Mouse (Mus musculus) ES-Bruce4 (cell line): Measurements from ENCODE around the gene Map3k20. TPM values are rescaled to one million over a fixed set of nuclear protein-coding genes. Genes with fewer than 3 reads are reported as not detected.

Experiments used
- H3K27ac ChIP-seq: 2 replicates; pipeline ENCODE4 v1.5.1; 2012; ENCODE audit warnings: low read length, inconsistent platforms; ENCODE audit not compliant: insufficient read depth
- H3K27me3 ChIP-seq: 2 replicates; pipeline ENCODE4 v1.6.1; 2012; ENCODE audit warnings: mild to moderate bottlenecking, low read length, inconsistent platforms; ENCODE audit not compliant: control insufficient read depth, poor library complexity, insufficient read depth, severe bottlenecking
- H3K36me3 ChIP-seq: 2 replicates; pipeline ENCODE4 v1.6.1; 2012; ENCODE audit warnings: inconsistent platforms, mild to moderate bottlenecking, low read length, moderate library complexity; ENCODE audit not compliant: control insufficient read depth, poor library complexity, insufficient read depth, severe bottlenecking
- H3K4me1 ChIP-seq: one replicate; pipeline ENCODE4 v1.8.1; 2011; ENCODE audit warnings: low read length; ENCODE audit not compliant: control insufficient read depth, insufficient read depth
- H3K4me3 ChIP-seq: 2 replicates; pipeline ENCODE4 v1.5.1; 2011; ENCODE audit warnings: low read depth, mild to moderate bottlenecking, low read length
- H3K9ac ChIP-seq: 2 replicates; pipeline ENCODE4 v1.6.1; 2012; ENCODE audit warnings: low read depth, mild to moderate bottlenecking, inconsistent platforms; ENCODE audit not compliant: poor library complexity, severe bottlenecking
- H3K9me3 ChIP-seq: replicated peaks from 2 replicates; pipeline ENCODE4 v1.6.1; 2012; ENCODE audit warnings: mild to moderate bottlenecking, low read length, inconsistent platforms; ENCODE audit not compliant: control insufficient read depth, poor library complexity, insufficient read depth, severe bottlenecking
- CTCF ChIP-seq: IDR thresholded peaks from one replicate; pipeline ENCODE4 v1.8.1; 2011; ENCODE audit warnings: low read depth, low read length
- EP300 ChIP-seq: IDR thresholded peaks from 2 replicates; pipeline ENCODE4 v1.6.1; 2011; ENCODE audit warnings: low read depth, low read length; ENCODE audit not compliant: insufficient read depth
- POLR2A ChIP-seq: IDR thresholded peaks from one replicate; pipeline ENCODE4 v1.8.1; 2011; ENCODE audit warnings: low read length; ENCODE audit not compliant: insufficient read depth
- polyA plus RNA-seq: library from polyadenylated mRNA; stranded (reverse); fragments of >200 nt; gene quantifications from 2 replicates; pipeline ENCODE4 v1.2.4, GENCODE M21; 2011; ENCODE audit warnings: low read depth; ENCODE audit not compliant: missing spikeins, insufficient read depth, insufficient read length

The Map3k20 gene
- polyA plus RNA-seq, 1 experiment, result 39.0 TPM

DNA sequence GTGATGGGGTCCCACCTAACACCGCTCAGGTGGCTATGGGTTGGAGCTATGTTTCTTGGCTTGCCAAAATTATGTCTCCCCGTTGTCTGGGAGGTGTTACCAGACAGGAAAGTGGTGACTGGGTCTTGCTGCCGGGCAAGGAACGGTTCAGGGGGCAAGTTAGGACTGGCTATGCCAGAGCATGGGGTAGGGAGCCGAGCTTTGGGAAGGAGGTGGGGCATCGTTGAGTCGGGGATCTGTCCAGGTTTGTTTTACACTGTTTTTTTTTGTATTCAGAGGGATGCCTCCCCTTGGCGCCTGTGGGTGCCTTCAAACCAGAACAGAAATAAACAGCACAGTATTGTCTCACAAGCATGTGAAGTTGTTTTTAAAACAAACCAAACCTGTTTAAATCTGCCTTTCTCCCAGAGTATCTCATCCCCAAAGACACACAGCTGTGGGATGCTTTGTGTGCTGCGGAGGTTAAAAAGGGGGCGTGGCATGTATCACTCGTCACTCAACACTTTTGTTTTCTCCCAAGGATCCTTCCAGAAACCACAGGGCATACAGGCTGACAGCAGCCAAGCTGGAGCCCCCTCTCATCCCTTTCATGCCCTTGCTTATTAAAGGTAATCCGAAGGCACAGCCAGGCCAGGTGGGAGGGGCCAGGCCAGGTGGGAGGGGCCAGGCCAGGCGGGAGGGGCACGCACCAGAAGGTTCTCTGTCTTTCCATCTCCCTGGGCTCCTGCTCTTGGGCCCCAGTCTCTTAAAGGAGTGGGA lies 43.5 kb upstream of the Map3k20 start:
- Histone ChIP-seq H3K9me3 (no peaks in the 10 kb centered on the region), H3K4me1 (no peaks in the 10 kb centered on the region), H3K36me3 (no peaks in the 10 kb centered on the region), H3K9ac (no peak overlapping the region), H3K27me3 (no peaks in the 10 kb centered on the region), H3K27ac (no peak overlapping the region), H3K4me3 (no peak overlapping the region)
- TF ChIP-seq POLR2A (no peak), CTCF (no peak), EP300 (no peak)

DNA sequence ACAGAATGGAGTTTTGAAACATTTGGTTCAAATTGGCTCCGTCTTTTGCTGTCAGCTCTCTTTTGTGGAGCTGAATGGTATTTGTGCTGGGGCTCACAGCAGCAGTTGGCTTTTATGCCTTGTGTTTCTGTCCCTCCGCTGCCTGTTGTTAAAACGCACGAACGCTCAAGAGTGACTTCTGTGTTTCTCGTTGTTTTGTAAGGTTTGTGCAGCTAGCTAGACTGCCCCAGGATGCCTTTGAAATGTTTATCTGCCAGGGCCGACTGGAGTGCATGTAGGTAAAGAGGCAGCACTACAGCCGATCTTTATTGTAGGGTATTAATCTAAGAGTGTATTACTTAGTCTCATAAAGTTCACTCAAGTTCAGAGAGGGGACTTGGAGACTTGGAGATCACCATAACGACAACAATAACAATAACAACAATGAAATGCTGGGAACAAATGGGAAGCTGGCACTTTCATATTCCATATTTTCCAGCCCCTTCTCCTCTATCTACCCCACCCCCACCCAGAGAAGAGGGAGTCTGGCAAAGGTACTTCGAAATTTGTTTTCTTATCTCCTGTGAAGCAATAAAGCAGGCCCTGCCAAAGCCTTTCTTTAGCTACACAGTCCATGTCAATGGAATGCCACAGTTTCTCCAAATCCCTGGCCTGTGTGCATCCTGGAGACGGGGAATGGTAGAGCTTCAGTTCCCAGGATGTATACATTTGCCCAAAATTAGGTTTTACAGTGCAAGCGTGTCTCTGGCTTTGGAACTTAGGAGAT lies 42.3 kb upstream of the Map3k20 start:
- Histone ChIP-seq H3K4me3 (no peak overlapping the region), H3K9ac (no peak overlapping the region), H3K27me3 (no peaks in the 10 kb centered on the region), H3K36me3 (no peaks in the 10 kb centered on the region), H3K27ac (no peak overlapping the region), H3K9me3 (no peaks in the 10 kb centered on the region), H3K4me1 (no peaks in the 10 kb centered on the region)
- TF ChIP-seq POLR2A (no peak), EP300 (no peak), CTCF (no peak)

DNA sequence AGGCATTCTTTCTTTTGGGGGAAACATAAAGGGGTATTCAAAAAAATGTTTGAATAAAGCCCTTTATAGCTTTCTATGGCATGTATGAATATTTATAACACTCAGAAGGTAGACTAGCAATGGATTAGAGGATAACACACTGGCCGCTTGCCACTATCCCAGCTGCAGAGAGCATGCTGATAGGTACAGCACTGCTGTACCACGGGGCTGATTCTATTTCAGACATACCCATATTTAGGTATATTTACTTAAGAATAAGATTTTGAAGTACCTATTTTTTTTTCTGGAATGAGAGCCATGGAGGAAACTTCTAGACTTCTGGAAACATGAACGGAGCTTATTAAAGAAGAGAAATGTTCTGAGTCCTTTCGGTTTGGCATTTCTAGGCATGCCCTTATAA lies 39.8 kb upstream of the Map3k20 start:
- no peak for TF ChIP-seq POLR2A
- TF ChIP-seq EP300, result no peak
- no peak for TF ChIP-seq CTCF
- Histone ChIP-seq H3K27me3 (no peaks in the 10 kb centered on the region), H3K27ac (no peak overlapping the region), H3K4me3 (no peak overlapping the region), H3K4me1 (no peaks in the 10 kb centered on the region), H3K9me3 (no peaks in the 10 kb centered on the region), H3K36me3 (no peaks in the 10 kb centered on the region), H3K9ac (no peak overlapping the region)

DNA sequence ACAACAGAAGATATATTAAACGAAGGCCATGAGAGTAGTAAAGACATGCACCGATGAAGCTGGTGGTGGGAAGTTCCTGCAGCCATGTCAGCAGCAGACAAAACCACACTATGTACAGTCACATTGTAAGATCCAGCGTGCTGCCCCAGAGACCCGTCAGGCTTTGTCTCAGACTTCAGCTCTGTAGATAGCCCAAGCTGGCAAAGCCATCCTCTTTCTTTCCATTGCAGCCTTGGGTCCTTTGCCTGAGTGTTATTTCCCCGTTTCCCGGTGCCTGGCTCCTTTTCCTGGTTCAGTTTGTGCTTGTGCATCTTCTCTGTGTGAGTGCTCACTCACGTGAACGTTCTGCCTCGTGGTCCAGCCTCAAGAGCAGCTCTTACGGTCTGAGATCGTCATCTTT lies 39.1 kb upstream of the Map3k20 start:
- H3K4me1 ChIP-seq, result no peaks in the 10 kb centered on the region
- H3K27me3 ChIP-seq, result no peaks in the 10 kb centered on the region
- TF ChIP-seq CTCF (no peak), EP300 (no peak), POLR2A (no peak)
- no peaks in the 10 kb centered on the region for H3K36me3 ChIP-seq
- H3K9me3 ChIP-seq, result no peaks in the 10 kb centered on the region
- H3K27ac ChIP-seq, result no peak overlapping the region
- no peak overlapping the region for H3K4me3 ChIP-seq
- no peak overlapping the region for H3K9ac ChIP-seq

DNA sequence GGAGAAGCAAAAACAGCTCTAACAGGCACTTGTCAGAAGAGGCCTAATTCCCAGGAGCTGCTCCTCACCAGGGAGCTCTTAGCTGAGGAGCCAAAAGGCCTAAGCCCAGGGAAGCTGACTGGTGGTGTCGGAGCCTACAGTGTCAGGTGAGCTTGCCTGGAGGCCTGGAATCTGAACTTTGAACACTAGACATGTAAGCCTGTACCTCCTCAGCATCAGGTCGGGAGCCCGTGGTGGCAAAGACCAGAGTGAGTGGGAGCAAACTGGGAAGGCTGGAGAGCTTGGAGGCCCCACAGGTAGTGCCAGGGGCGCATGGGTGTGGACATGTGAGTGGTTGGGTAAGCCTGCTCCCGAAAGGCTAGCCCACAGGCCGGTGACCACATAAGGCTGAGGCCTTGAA lies 37.6 kb upstream of the Map3k20 start:
- Histone ChIP-seq H3K4me1 (no peaks in the 10 kb centered on the region), H3K9ac (no peak overlapping the region), H3K27me3 (no peaks in the 10 kb centered on the region), H3K36me3 (no peaks in the 10 kb centered on the region), H3K27ac (no peak overlapping the region), H3K4me3 (no peak overlapping the region), H3K9me3 (no peaks in the 10 kb centered on the region)
- TF ChIP-seq POLR2A, result no peak
- TF ChIP-seq EP300, result no peak
- TF ChIP-seq CTCF, result no peak
